Mouse (Mus musculus) adrenal gland, postnatal 10 days (tissue): ENCODE measurements around the gene Olfr354. TPM values are rescaled to one million over a fixed set of nuclear protein-coding genes. Genes with fewer than 3 reads are reported as not detected.

ENCODE experiments used
- DNase-seq: peaks from one replicate; pipeline ENCODE4 v3.0.0; 2021; ENCODE audit warnings: mixed read lengths
- long read RNA-seq, 2 experiments: library from polyadenylated mRNA; stranded (forward); transcript quantifications; one replicate each; pipeline ENCODE4 v2.0.0; 2021
- total RNA-seq, 2 experiments: library from RNA; stranded (reverse); gene quantifications; 2 replicates each; pipeline ENCODE4 v1.2.3; 2021

Gene Olfr354
- not detected for total RNA-seq
- long read RNA-seq, experiment 1 = 0 reads
- long read RNA-seq, experiment 2 = 0 reads

GRCm38 (mm10) chr2:36905380-36905779 is at the start of gene Olfr354:
TSS of gene Olfr354 (plus strand) at chr2:36905680.
- no peak for DNase-seq

- no peak for DNase-seq
Observed at GRCm38 (mm10) chr2:36862560-36862959, 42.9 kb upstream of the Olfr354 start, which contains the start of gene Olfr351. TSS of gene Olfr351 (minus strand) at chr2:36862660.

- DNase-seq = no peak
Observed at GRCm38 (mm10) chr2:36868160-36868559, 37.3 kb upstream of the Olfr354 start, which contains the start of gene Olfr352. TSS of gene Olfr352 (plus strand) at chr2:36868460.

- no peak for DNase-seq
Observed at GRCm38 (mm10) chr2:36892836-36893235, 12.6 kb upstream of the Olfr354 start, which contains the start of gene Olfr353. TSS of gene Olfr353 (minus strand) at chr2:36892936.

- no peak for DNase-seq
Observed at GRCm38 (mm10) chr2:36897114-36897513, 8.4 kb upstream of the Olfr354 start.

GRCm38 (mm10) chr2:36928797-36929196 is 23.3 kb downstream of the Olfr354 start, which contains the start of gene Olfr355:
TSS of gene Olfr355 (minus strand) at chr2:36928897.
- DNase-seq = no peak

- no peak for DNase-seq
Observed at GRCm38 (mm10) chr2:36936821-36937220, 31.3 kb downstream of the Olfr354 start, which contains the start of gene Olfr356. TSS of gene Olfr356 (plus strand) at chr2:36937121.

Other genes starting within 250 kb of the Olfr354 start
- not detected for gene Olfr346, start 219.9 kb upstream of the Olfr354 start, total RNA-seq
- gene Olfr347, start 173.8 kb upstream of the Olfr354 start, total RNA-seq = not detected
- gene Olfr348, start 121.4 kb upstream of the Olfr354 start, total RNA-seq = not detected
- not detected for gene Olfr50, start 115.1 kb upstream of the Olfr354 start, total RNA-seq
- gene Olfr3, start 88.6 kb upstream of the Olfr354 start, total RNA-seq = not detected
- gene Olfr350, start 59.4 kb upstream of the Olfr354 start, total RNA-seq = not detected
- gene Olfr351, start 43.0 kb upstream of the Olfr354 start, total RNA-seq = not detected
- gene Olfr352, start 37.2 kb upstream of the Olfr354 start, total RNA-seq = not detected
- gene Olfr353, start 12.7 kb upstream of the Olfr354 start, total RNA-seq = not detected
- gene Olfr355, start 23.2 kb downstream of the Olfr354 start, total RNA-seq = not detected
- not detected for gene Olfr356, start 31.4 kb downstream of the Olfr354 start, total RNA-seq
- gene Olfr357, start 88.1 kb downstream of the Olfr354 start, total RNA-seq = not detected
- not detected for gene Olfr358, start 103.7 kb downstream of the Olfr354 start, total RNA-seq
- gene Olfr360, start 160.1 kb downstream of the Olfr354 start, total RNA-seq = not detected
- not detected for gene Olfr361, start 183.6 kb downstream of the Olfr354 start, total RNA-seq
- gene Olfr362, start 212.2 kb downstream of the Olfr354 start, total RNA-seq = not detected
- not detected for gene Olfr364-ps1, start 233.6 kb downstream of the Olfr354 start, total RNA-seq